Mouse (Mus musculus): ENCODE data around the gene Icosl. TPM values are rescaled to one million over a fixed set of nuclear protein-coding genes. Genes with fewer than 3 reads are reported as not detected.
A peak's percentile ranks its signal among the peaks of the same experiment; 100 is the strongest.
"Not testable (repeated sequence)": the region's sequence is repeated elsewhere in the genome, so short reads cannot be mapped to it uniquely, and the experiment has no call there.

Gene Icosl
- 128 and 134 TPM in 2 replicates for total RNA-seq (2017)

- peak; percentile 72 for ATAC-seq (ENCODE audit: extremely low read depth, insufficient number of reproducible peaks, low FRiP score, poor library complexity, severe bottlenecking)
These were observed at the start of gene Icosl for GRCm38 (mm10) chr10:78069101-78070011. Gene Icosl, plus strand, starts transcription at chr10:78069302.

GRCm38 (mm10) chr10:78019984-78020383 lies 49.1 kb upstream of the Icosl start:
- ATAC-seq (ENCODE audit: extremely low read depth, insufficient number of reproducible peaks, low FRiP score, poor library complexity, severe bottlenecking), result not testable (repeated sequence)

GRCm38 (mm10) chr10:78025453-78025852 lies 43.6 kb upstream of the Icosl start:
- not testable (repeated sequence) for ATAC-seq (ENCODE audit: extremely low read depth, insufficient number of reproducible peaks, low FRiP score, poor library complexity, severe bottlenecking)

- ATAC-seq (ENCODE audit: extremely low read depth, insufficient number of reproducible peaks, low FRiP score, poor library complexity, severe bottlenecking), result peak; percentile 91
These were observed 41.0 kb upstream of the Icosl start for GRCm38 (mm10) chr10:78028129-78028528.

- ATAC-seq (ENCODE audit: extremely low read depth, insufficient number of reproducible peaks, low FRiP score, poor library complexity, severe bottlenecking), result no peak
These were observed 40.0 kb upstream of the Icosl start for GRCm38 (mm10) chr10:78029080-78029479.

GRCm38 (mm10) chr10:78031987-78032386 lies 37.1 kb upstream of the Icosl start:
- ATAC-seq (ENCODE audit: extremely low read depth, insufficient number of reproducible peaks, low FRiP score, poor library complexity, severe bottlenecking), result no peak

- no peak for ATAC-seq (ENCODE audit: extremely low read depth, insufficient number of reproducible peaks, low FRiP score, poor library complexity, severe bottlenecking)
These were observed 32.0 kb upstream of the Icosl start for GRCm38 (mm10) chr10:78037139-78037538.

- ATAC-seq (ENCODE audit: extremely low read depth, insufficient number of reproducible peaks, low FRiP score, poor library complexity, severe bottlenecking), result no peak
These were observed 27.5 kb upstream of the Icosl start, which contains the start of gene Dnmt3l for GRCm38 (mm10) chr10:78041647-78042046. Gene Dnmt3l, plus strand, starts transcription at chr10:78041947.

GRCm38 (mm10) chr10:78042096-78042495 lies 27.0 kb upstream of the Icosl start:
- ATAC-seq (ENCODE audit: extremely low read depth, insufficient number of reproducible peaks, low FRiP score, poor library complexity, severe bottlenecking), result no peak

GRCm38 (mm10) chr10:78042697-78043405 lies 26.3 kb upstream of the Icosl start:
- ATAC-seq (ENCODE audit: extremely low read depth, insufficient number of reproducible peaks, low FRiP score, poor library complexity, severe bottlenecking), result no peak

- peak; percentile 71 for ATAC-seq (ENCODE audit: extremely low read depth, insufficient number of reproducible peaks, low FRiP score, poor library complexity, severe bottlenecking)
These were observed 25.7 kb upstream of the Icosl start, which contains the start of gene Aire for GRCm38 (mm10) chr10:78043406-78043836. Gene Aire, minus strand, starts transcription at chr10:78043610.

- ATAC-seq (ENCODE audit: extremely low read depth, insufficient number of reproducible peaks, low FRiP score, poor library complexity, severe bottlenecking), result no peak
These were observed 24.6 kb upstream of the Icosl start for GRCm38 (mm10) chr10:78044531-78044930.

GRCm38 (mm10) chr10:78046388-78046787 lies 22.7 kb upstream of the Icosl start:
- ATAC-seq (ENCODE audit: extremely low read depth, insufficient number of reproducible peaks, low FRiP score, poor library complexity, severe bottlenecking), result no peak

GRCm38 (mm10) chr10:78048061-78048730 lies 20.9 kb upstream of the Icosl start:
- no peak for ATAC-seq (ENCODE audit: extremely low read depth, insufficient number of reproducible peaks, low FRiP score, poor library complexity, severe bottlenecking)

GRCm38 (mm10) chr10:78049519-78050035 lies 19.5 kb upstream of the Icosl start:
- no peak for ATAC-seq (ENCODE audit: extremely low read depth, insufficient number of reproducible peaks, low FRiP score, poor library complexity, severe bottlenecking)

- peak; percentile 18; the same call in 1 of the 2 replicates for ATAC-seq (ENCODE audit: extremely low read depth, insufficient number of reproducible peaks, low FRiP score, poor library complexity, severe bottlenecking)
These were observed 14.2 kb upstream of the Icosl start for GRCm38 (mm10) chr10:78054633-78055565.

GRCm38 (mm10) chr10:78057056-78057455 lies 12.0 kb upstream of the Icosl start:
- ATAC-seq (ENCODE audit: extremely low read depth, insufficient number of reproducible peaks, low FRiP score, poor library complexity, severe bottlenecking), result no peak

- ATAC-seq (ENCODE audit: extremely low read depth, insufficient number of reproducible peaks, low FRiP score, poor library complexity, severe bottlenecking), result 0 out of 2 replicates have a peak, but pooled peaks have one; percentile 3
These were observed 6.0 kb upstream of the Icosl start for GRCm38 (mm10) chr10:78063122-78063521.
